Mouse (Mus musculus) adrenal gland, postnatal 14 days (tissue): ENCODE measurements around the gene Fpr3. TPM values are rescaled to one million over a fixed set of nuclear protein-coding genes. Genes with fewer than 3 reads are reported as not detected.
"Not testable (repeated sequence)": the region's sequence is repeated elsewhere in the genome, so short reads cannot be mapped to it uniquely, and the experiment has no call there.

ENCODE experiments used
- DNase-seq: peaks from one replicate; pipeline ENCODE4 v3.0.0; 2021; ENCODE audit warnings: mixed read lengths
- long read RNA-seq, 2 experiments: library from polyadenylated mRNA; stranded (forward); transcript quantifications; one replicate each; pipeline ENCODE4 v2.0.0; 2021
- total RNA-seq: library from RNA; stranded (reverse); gene quantifications from 2 replicates; pipeline ENCODE4 v1.2.3, GENCODE M21; 2021

The Fpr3 gene
- not detected in 2 replicates for total RNA-seq
- long read RNA-seq, experiment 1: 0 reads
- long read RNA-seq, experiment 2: 0 reads

GRCm38 (mm10) chr17:17887774-17888248 is at the start of gene Fpr3, which contains the start of gene Fpr2:
Fpr3 (plus strand) TSS chr17:17887852.
Fpr2 (plus strand) TSS chr17:17887824.
- no peak for DNase-seq

- DNase-seq: peak; percentile 97
Observed at GRCm38 (mm10) chr17:17837919-17838701, 49.5 kb upstream of the Fpr3 start.

GRCm38 (mm10) chr17:17839276-17839675 is 48.4 kb upstream of the Fpr3 start:
- no peak for DNase-seq

- no peak for DNase-seq
Observed at GRCm38 (mm10) chr17:17840796-17841195, 46.9 kb upstream of the Fpr3 start.

GRCm38 (mm10) chr17:17843534-17844261 is 44.0 kb upstream of the Fpr3 start:
- DNase-seq: no peak

GRCm38 (mm10) chr17:17844606-17845005 is 43.0 kb upstream of the Fpr3 start:
- DNase-seq: not testable (repeated sequence)

GRCm38 (mm10) chr17:17845187-17846027 is 42.2 kb upstream of the Fpr3 start:
- DNase-seq: no peak

- DNase-seq: no peak
Observed at GRCm38 (mm10) chr17:17848988-17849387, 38.7 kb upstream of the Fpr3 start.

GRCm38 (mm10) chr17:17849906-17850712 is 37.5 kb upstream of the Fpr3 start:
- no peak for DNase-seq

GRCm38 (mm10) chr17:17855064-17855838 is 32.4 kb upstream of the Fpr3 start, which contains the start of gene Has1:
Has1 (minus strand) TSS chr17:17855205.
- no peak for DNase-seq

GRCm38 (mm10) chr17:17856612-17857011 is 31.0 kb upstream of the Fpr3 start:
- DNase-seq: no peak

- DNase-seq: no peak
Observed at GRCm38 (mm10) chr17:17857446-17857845, 30.2 kb upstream of the Fpr3 start.

- no peak for DNase-seq
Observed at GRCm38 (mm10) chr17:17860110-17860509, 27.5 kb upstream of the Fpr3 start.

- no peak for DNase-seq
Observed at GRCm38 (mm10) chr17:17862360-17862759, 25.3 kb upstream of the Fpr3 start.

- no peak for DNase-seq
Observed at GRCm38 (mm10) chr17:17865168-17865567, 22.5 kb upstream of the Fpr3 start.

- no peak for DNase-seq
Observed at GRCm38 (mm10) chr17:17866801-17867469, 20.7 kb upstream of the Fpr3 start.

- no peak for DNase-seq
Observed at GRCm38 (mm10) chr17:17870892-17871550, 16.6 kb upstream of the Fpr3 start.

GRCm38 (mm10) chr17:17871697-17872096 is 16.0 kb upstream of the Fpr3 start:
- no peak for DNase-seq

- no peak for DNase-seq
Observed at GRCm38 (mm10) chr17:17879347-17879746, 8.3 kb upstream of the Fpr3 start.
